Mouse (Mus musculus): ENCODE results near the gene Hist2h2bb. TPM values are rescaled to one million over a fixed set of nuclear protein-coding genes. Genes with fewer than 3 reads are reported as not detected.

Gene Hist2h2bb
- polyA plus RNA-seq, 2 experiments: 16.9 to 24.5 TPM

- H3K36me3 ChIP-seq (replicated peaks; ENCODE audit: control insufficient read depth, insufficient read depth, low read depth): no peaks in the 10 kb centered on the region
- H3K27me3 ChIP-seq (ENCODE audit: control insufficient read depth, insufficient read depth, low read length): no peaks in the 10 kb centered on the region
- H3K4me1 ChIP-seq (replicated peaks; ENCODE audit: control insufficient read depth in 2 of 2, insufficient read depth in 2 of 2, low read length in 1 of 2): peaks cover 33 to 42% of the 10 kb centered on the region in 2 experiments
- H3K4me2 ChIP-seq (ENCODE audit: low read depth): peak overlapping the region; percentile 50
- peak overlapping the region; percentile 41 for H3K9ac ChIP-seq (replicated peaks)
- no peaks in the 10 kb centered on the region for H3K9me3 ChIP-seq (ENCODE audit: control insufficient read depth, low read length)
- peak; percentile 75 to 77 (median 76) for DNase-seq (ENCODE audit: low read depth in 3 of 3, low spot score in 3 of 3)
- no peak overlapping the region for H3K4me3 ChIP-seq (ENCODE audit: insufficient read depth in 1 of 2, low read depth in 2 of 2, low read length in 2 of 2)
- ATAC-seq (ENCODE audit: insufficient read depth): peak; percentile 88
- TF ChIP-seq EP300 (IDR thresholded peaks at IDR 0.05; ENCODE audit: low read depth) (peak; percentile 87), CTCF (IDR thresholded peaks at IDR 0.05; ENCODE audit: low read depth) (no peak)
- peak overlapping the region; percentile 77 for H3K27ac ChIP-seq
- 19% methylated on average over 10 of the region's 10 CpGs for WGBS (ENCODE audit: insufficient replicate concordance)
Measured at GRCm38 (mm10) chr3:96254683-96255355, 14.7 kb upstream of the Hist2h2bb start.

- Histone ChIP-seq H3K9ac (replicated peaks) (no peak overlapping the region), H3K36me3 (replicated peaks; ENCODE audit: control insufficient read depth, insufficient read depth, low read depth) (no peaks in the 10 kb centered on the region), H3K9me3 (ENCODE audit: control insufficient read depth, low read length) (no peaks in the 10 kb centered on the region), H3K27ac (peak overlapping the region; percentile 11), H3K4me3 (ENCODE audit: insufficient read depth in 1 of 2, low read depth in 2 of 2, low read length in 2 of 2) (no peak overlapping the region), H3K4me1 (replicated peaks; ENCODE audit: control insufficient read depth in 2 of 2, insufficient read depth in 2 of 2, low read length in 1 of 2) (peaks cover 28 to 34% of the 10 kb centered on the region in 2 experiments), H3K27me3 (ENCODE audit: control insufficient read depth, insufficient read depth, low read length) (no peaks in the 10 kb centered on the region), H3K4me2 (ENCODE audit: low read depth) (no peak overlapping the region)
- no peak for DNase-seq (ENCODE audit: low read depth in 3 of 3, low spot score in 3 of 3)
- 53% methylated on average over 5 of the region's 5 CpGs for WGBS (ENCODE audit: insufficient replicate concordance)
- no peak for ATAC-seq (ENCODE audit: insufficient read depth)
- TF ChIP-seq EP300 (IDR thresholded peaks at IDR 0.05; ENCODE audit: low read depth) (no peak), CTCF (IDR thresholded peaks at IDR 0.05; ENCODE audit: low read depth) (no peak)
Measured at GRCm38 (mm10) chr3:96255926-96256593, 13.5 kb upstream of the Hist2h2bb start.

GRCm38 (mm10) chr3:96257190-96257589 is 12.4 kb upstream of the Hist2h2bb start:
- Histone ChIP-seq H3K4me1 (replicated peaks; ENCODE audit: control insufficient read depth in 2 of 2, insufficient read depth in 2 of 2, low read length in 1 of 2) (peaks cover 34 to 37% of the 10 kb centered on the region in 2 experiments), H3K27ac (no peak overlapping the region), H3K27me3 (ENCODE audit: control insufficient read depth, insufficient read depth, low read length) (no peaks in the 10 kb centered on the region), H3K9me3 (ENCODE audit: control insufficient read depth, low read length) (no peaks in the 10 kb centered on the region), H3K4me3 (ENCODE audit: insufficient read depth in 1 of 2, low read depth in 2 of 2, low read length in 2 of 2) (no peak overlapping the region), H3K4me2 (ENCODE audit: low read depth) (no peak overlapping the region), H3K36me3 (replicated peaks; ENCODE audit: control insufficient read depth, insufficient read depth, low read depth) (no peaks in the 10 kb centered on the region), H3K9ac (replicated peaks) (no peak overlapping the region)
- ATAC-seq (ENCODE audit: insufficient read depth) (no peak), DNase-seq (ENCODE audit: low read depth in 3 of 3, low spot score in 3 of 3) (no peak)
- 66% methylated on average over 3 of the region's 3 CpGs for WGBS (ENCODE audit: insufficient replicate concordance)
- TF ChIP-seq CTCF (IDR thresholded peaks at IDR 0.05; ENCODE audit: low read depth): no peak
- TF ChIP-seq EP300 (IDR thresholded peaks at IDR 0.05; ENCODE audit: low read depth): no peak

- Histone ChIP-seq H3K36me3 (replicated peaks; ENCODE audit: control insufficient read depth, insufficient read depth, low read depth) (no peaks in the 10 kb centered on the region), H3K9me3 (ENCODE audit: control insufficient read depth, low read length) (no peaks in the 10 kb centered on the region), H3K27me3 (ENCODE audit: control insufficient read depth, insufficient read depth, low read length) (no peaks in the 10 kb centered on the region), H3K4me1 (replicated peaks; ENCODE audit: control insufficient read depth in 2 of 2, insufficient read depth in 2 of 2, low read length in 1 of 2) (peaks cover 30 to 34% of the 10 kb centered on the region in 2 experiments), H3K27ac (no peak overlapping the region), H3K9ac (replicated peaks) (no peak overlapping the region), H3K4me2 (ENCODE audit: low read depth) (no peak overlapping the region), H3K4me3 (ENCODE audit: insufficient read depth in 1 of 2, low read depth in 2 of 2, low read length in 2 of 2) (no peak overlapping the region)
- ATAC-seq (ENCODE audit: insufficient read depth): no peak
- no peak for TF ChIP-seq CTCF (IDR thresholded peaks at IDR 0.05; ENCODE audit: low read depth)
- TF ChIP-seq EP300 (IDR thresholded peaks at IDR 0.05; ENCODE audit: low read depth): no peak
- DNase-seq (ENCODE audit: low read depth in 3 of 3, low spot score in 3 of 3): no peak
- WGBS (ENCODE audit: insufficient replicate concordance): 81% methylated on average over 5 of the region's 5 CpGs
Measured at GRCm38 (mm10) chr3:96260220-96260619, 9.3 kb upstream of the Hist2h2bb start.

- H3K9ac ChIP-seq (replicated peaks): peak overlapping the region; percentile 100
Measured at GRCm38 (mm10) chr3:96261623-96262022, 7.9 kb upstream of the Hist2h2bb start.

More at GRCm38 (mm10) chr3:96261623-96262022, 7.9 kb upstream of the Hist2h2bb start:
- ATAC-seq (ENCODE audit: insufficient read depth) (no peak), DNase-seq (ENCODE audit: low read depth in 3 of 3, low spot score in 3 of 3) (no peak)
- H3K27ac ChIP-seq: peak overlapping the region; percentile 100
- peaks cover 29 to 31% of the 10 kb centered on the region in 2 experiments for H3K4me1 ChIP-seq (replicated peaks; ENCODE audit: control insufficient read depth in 2 of 2, insufficient read depth in 2 of 2, low read length in 1 of 2)
- H3K4me3 ChIP-seq (ENCODE audit: insufficient read depth in 1 of 2, low read depth in 2 of 2, low read length in 2 of 2): peak overlapping the region; percentile 54 to 63
- no peaks in the 10 kb centered on the region for H3K27me3 ChIP-seq (ENCODE audit: control insufficient read depth, insufficient read depth, low read length)
- TF ChIP-seq CTCF (IDR thresholded peaks at IDR 0.05; ENCODE audit: low read depth) (no peak), EP300 (IDR thresholded peaks at IDR 0.05; ENCODE audit: low read depth) (no peak)
- no peaks in the 10 kb centered on the region for H3K9me3 ChIP-seq (ENCODE audit: control insufficient read depth, low read length)
- H3K36me3 ChIP-seq (replicated peaks; ENCODE audit: control insufficient read depth, insufficient read depth, low read depth): no peaks in the 10 kb centered on the region
- peak overlapping the region; percentile 86 for H3K4me2 ChIP-seq (ENCODE audit: low read depth)
- WGBS (ENCODE audit: insufficient replicate concordance): 52% methylated on average over 3 of the region's 3 CpGs
